Mouse (Mus musculus) left cerebral cortex, adult 11 months (tissue): ENCODE data around the gene Zeb2.

Experiments
- DNase-seq: peaks from one replicate; pipeline ENCODE4 v3.0.0; 2022; ENCODE audit warnings: low spot score

Zeb2 gene

GRCm38 (mm10) chr2:45060768-45061167 lies 56.4 kb downstream of the Zeb2 start:
- DNase-seq = no peak

GRCm38 (mm10) chr2:45060202-45060601 lies 57.0 kb downstream of the Zeb2 start:
- no peak for DNase-seq

GRCm38 (mm10) chr2:45059599-45059998 lies 57.6 kb downstream of the Zeb2 start:
- DNase-seq = no peak

- DNase-seq = no peak
Observed at GRCm38 (mm10) chr2:45059010-45059409, 58.2 kb downstream of the Zeb2 start.

- DNase-seq = no peak
Observed at GRCm38 (mm10) chr2:45058183-45058582, 59.0 kb downstream of the Zeb2 start.

GRCm38 (mm10) chr2:45056856-45057562 lies 60.2 kb downstream of the Zeb2 start:
- DNase-seq = no peak

GRCm38 (mm10) chr2:45055926-45056325 lies 61.3 kb downstream of the Zeb2 start:
- DNase-seq = no peak

- no peak for DNase-seq
Observed at GRCm38 (mm10) chr2:45055034-45055615, 62.1 kb downstream of the Zeb2 start.

- no peak for DNase-seq
Observed at GRCm38 (mm10) chr2:45054070-45055025, 62.8 kb downstream of the Zeb2 start.

GRCm38 (mm10) chr2:45052587-45052986 lies 64.6 kb downstream of the Zeb2 start:
- DNase-seq = no peak

- DNase-seq = no peak
Observed at GRCm38 (mm10) chr2:45051321-45051720, 65.9 kb downstream of the Zeb2 start.

- DNase-seq = no peak
Observed at GRCm38 (mm10) chr2:45049923-45050322, 67.3 kb downstream of the Zeb2 start.

GRCm38 (mm10) chr2:45049279-45049678 lies 67.9 kb downstream of the Zeb2 start:
- no peak for DNase-seq

GRCm38 (mm10) chr2:45040706-45041312 lies 76.4 kb downstream of the Zeb2 start:
- no peak for DNase-seq

- no peak for DNase-seq
Observed at GRCm38 (mm10) chr2:45039503-45039902, 77.7 kb downstream of the Zeb2 start.

GRCm38 (mm10) chr2:45028091-45028638 lies 89.0 kb downstream of the Zeb2 start:
- no peak for DNase-seq

GRCm38 (mm10) chr2:45017186-45017800 lies 99.9 kb downstream of the Zeb2 start:
- no peak for DNase-seq

- DNase-seq = no peak
Observed at GRCm38 (mm10) chr2:45013325-45013724, 103.9 kb downstream of the Zeb2 start.

GRCm38 (mm10) chr2:45012676-45013075 lies 104.5 kb downstream of the Zeb2 start:
- no peak for DNase-seq

GRCm38 (mm10) chr2:45010701-45011100 lies 106.5 kb downstream of the Zeb2 start:
- DNase-seq = no peak

GRCm38 (mm10) chr2:44999906-45000305 lies 117.3 kb downstream of the Zeb2 start:
- no peak for DNase-seq

GRCm38 (mm10) chr2:44998710-44999109 lies 118.5 kb downstream of the Zeb2 start:
- no peak for DNase-seq
